Mouse (Mus musculus) lung, adult 2 months (tissue): Measurements from ENCODE around the gene 1190005I06Rik.

Experiments used
- CTCF ChIP-seq: fragments of 200-500 bp; IDR thresholded peaks from 2 replicates; pipeline ENCODE4 v1.5.1; 2011; ENCODE audit warnings: mild to moderate bottlenecking, low read length, control low read depth; ENCODE audit not compliant: insufficient read depth
- POLR2A ChIP-seq: fragments of 200-500 bp; IDR thresholded peaks from 2 replicates; pipeline ENCODE4 v1.6.1; 2011; ENCODE audit warnings: low read depth, mild to moderate bottlenecking, control low read depth, low read length, borderline replicate concordance; ENCODE audit errors: extremely low read depth

DNA sequence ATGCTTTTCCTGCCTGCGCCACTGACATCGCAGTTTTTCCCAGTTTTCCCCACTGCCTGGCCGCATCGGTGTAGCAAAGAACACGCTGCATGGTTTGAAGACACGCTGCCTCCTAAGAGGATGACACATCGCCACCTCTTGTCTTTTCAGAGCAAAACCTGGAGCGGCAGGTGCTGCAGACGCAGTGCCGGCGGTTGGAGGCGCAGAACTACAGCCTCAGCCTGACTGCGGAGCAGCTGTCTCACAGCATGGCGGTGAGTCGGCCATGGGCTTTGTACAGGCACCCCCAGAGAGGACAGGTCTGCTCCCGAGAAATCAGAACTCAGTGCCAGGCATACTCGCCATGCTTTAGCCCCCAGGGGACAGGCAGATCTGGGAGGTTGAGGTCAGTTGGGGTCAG lies 69.6 kb downstream of the 1190005I06Rik start:
- no peak for TF ChIP-seq CTCF
- TF ChIP-seq POLR2A: no peak
